Mouse (Mus musculus): ENCODE results near the gene Gpr87. TPM values are rescaled to one million over a fixed set of nuclear protein-coding genes. Genes with fewer than 3 reads are reported as not detected.

The Gpr87 gene
- not detected in 2 replicates for polyA plus RNA-seq (2012)

- Histone ChIP-seq H3K4me1 (ENCODE audit: control insufficient read depth) (no peaks in the 10 kb centered on the region), H3K9me3 (ENCODE audit: control insufficient read depth, low read length) (no peaks in the 10 kb centered on the region), H3K27me3 (ENCODE audit: control insufficient read depth) (no peaks in the 10 kb centered on the region), H3K36me3 (ENCODE audit: control insufficient read depth) (no peaks in the 10 kb centered on the region), H3K4me3 (replicated peaks) (no peak within 1 kb of the TSS)
- TF ChIP-seq GATA1 (IDR thresholded peaks at IDR 0.05; ENCODE audit: low read length): no peak
- TF ChIP-seq TAL1 (IDR thresholded peaks at IDR 0.05; ENCODE audit: low read length): no peak
Observed at GRCm38 (mm10) chr3:59194938-59195337, at the start of gene Gpr87. Gene Gpr87 (minus strand): TSS chr3:59195104.

GRCm38 (mm10) chr3:59243384-59243783, 48.5 kb upstream of the Gpr87 start:
- Histone ChIP-seq H3K27me3 (ENCODE audit: control insufficient read depth) (no peaks in the 10 kb centered on the region), H3K9me3 (ENCODE audit: control insufficient read depth, low read length) (no peaks in the 10 kb centered on the region), H3K4me3 (replicated peaks) (no peak overlapping the region), H3K4me1 (ENCODE audit: control insufficient read depth) (no peaks in the 10 kb centered on the region), H3K36me3 (ENCODE audit: control insufficient read depth) (no peaks in the 10 kb centered on the region)
- no peak for TF ChIP-seq TAL1 (IDR thresholded peaks at IDR 0.05; ENCODE audit: low read length)
- no peak for TF ChIP-seq GATA1 (IDR thresholded peaks at IDR 0.05; ENCODE audit: low read length)

GRCm38 (mm10) chr3:59234878-59235277, 40.0 kb upstream of the Gpr87 start:
- Histone ChIP-seq H3K4me1 (ENCODE audit: control insufficient read depth) (no peaks in the 10 kb centered on the region), H3K4me3 (replicated peaks) (no peak overlapping the region), H3K9me3 (ENCODE audit: control insufficient read depth, low read length) (no peaks in the 10 kb centered on the region), H3K27me3 (ENCODE audit: control insufficient read depth) (no peaks in the 10 kb centered on the region), H3K36me3 (ENCODE audit: control insufficient read depth) (no peaks in the 10 kb centered on the region)
- TF ChIP-seq TAL1 (IDR thresholded peaks at IDR 0.05; ENCODE audit: low read length) (no peak), GATA1 (IDR thresholded peaks at IDR 0.05; ENCODE audit: low read length) (no peak)

GRCm38 (mm10) chr3:59230912-59231311, 36.0 kb upstream of the Gpr87 start:
- Histone ChIP-seq H3K36me3 (ENCODE audit: control insufficient read depth) (no peaks in the 10 kb centered on the region), H3K27me3 (ENCODE audit: control insufficient read depth) (no peaks in the 10 kb centered on the region), H3K9me3 (ENCODE audit: control insufficient read depth, low read length) (no peaks in the 10 kb centered on the region), H3K4me3 (replicated peaks) (no peak overlapping the region), H3K4me1 (ENCODE audit: control insufficient read depth) (no peaks in the 10 kb centered on the region)
- TF ChIP-seq GATA1 (IDR thresholded peaks at IDR 0.05; ENCODE audit: low read length) (no peak), TAL1 (IDR thresholded peaks at IDR 0.05; ENCODE audit: low read length) (no peak)

- H3K9me3 ChIP-seq (ENCODE audit: control insufficient read depth, low read length): no peaks in the 10 kb centered on the region
- TF ChIP-seq GATA1 (IDR thresholded peaks at IDR 0.05; ENCODE audit: low read length) (no peak), TAL1 (IDR thresholded peaks at IDR 0.05; ENCODE audit: low read length) (no peak)
- H3K4me3 ChIP-seq (replicated peaks): no peak overlapping the region
- H3K4me1 ChIP-seq (ENCODE audit: control insufficient read depth): no peaks in the 10 kb centered on the region
- no peaks in the 10 kb centered on the region for H3K36me3 ChIP-seq (ENCODE audit: control insufficient read depth)
- H3K27me3 ChIP-seq (ENCODE audit: control insufficient read depth): no peaks in the 10 kb centered on the region
Observed at GRCm38 (mm10) chr3:59228730-59229551, 34.0 kb upstream of the Gpr87 start.

GRCm38 (mm10) chr3:59227696-59228095, 32.8 kb upstream of the Gpr87 start:
- Histone ChIP-seq H3K4me1 (ENCODE audit: control insufficient read depth) (no peaks in the 10 kb centered on the region), H3K36me3 (ENCODE audit: control insufficient read depth) (no peaks in the 10 kb centered on the region)

GRCm38 (mm10) chr3:59225411-59225810, 30.5 kb upstream of the Gpr87 start:
- H3K27me3 ChIP-seq (ENCODE audit: control insufficient read depth): no peaks in the 10 kb centered on the region
- H3K36me3 ChIP-seq (ENCODE audit: control insufficient read depth): no peaks in the 10 kb centered on the region
- H3K4me3 ChIP-seq (replicated peaks): no peak overlapping the region
- TF ChIP-seq GATA1 (IDR thresholded peaks at IDR 0.05; ENCODE audit: low read length) (no peak), TAL1 (IDR thresholded peaks at IDR 0.05; ENCODE audit: low read length) (no peak)
- H3K9me3 ChIP-seq (ENCODE audit: control insufficient read depth, low read length): no peaks in the 10 kb centered on the region
- no peaks in the 10 kb centered on the region for H3K4me1 ChIP-seq (ENCODE audit: control insufficient read depth)

More at GRCm38 (mm10) chr3:59227696-59228095, 32.8 kb upstream of the Gpr87 start:
- TF ChIP-seq GATA1 (IDR thresholded peaks at IDR 0.05; ENCODE audit: low read length) (no peak), TAL1 (IDR thresholded peaks at IDR 0.05; ENCODE audit: low read length) (no peak)
- H3K9me3 ChIP-seq (ENCODE audit: control insufficient read depth, low read length): no peaks in the 10 kb centered on the region
- no peaks in the 10 kb centered on the region for H3K27me3 ChIP-seq (ENCODE audit: control insufficient read depth)
- no peak overlapping the region for H3K4me3 ChIP-seq (replicated peaks)

- no peaks in the 10 kb centered on the region for H3K9me3 ChIP-seq (ENCODE audit: control insufficient read depth, low read length)
- H3K27me3 ChIP-seq (ENCODE audit: control insufficient read depth): no peaks in the 10 kb centered on the region
- no peaks in the 10 kb centered on the region for H3K4me1 ChIP-seq (ENCODE audit: control insufficient read depth)
- no peak overlapping the region for H3K4me3 ChIP-seq (replicated peaks)
- H3K36me3 ChIP-seq (ENCODE audit: control insufficient read depth): no peaks in the 10 kb centered on the region
- TF ChIP-seq TAL1 (IDR thresholded peaks at IDR 0.05; ENCODE audit: low read length): no peak
- TF ChIP-seq GATA1 (IDR thresholded peaks at IDR 0.05; ENCODE audit: low read length): no peak
Observed at GRCm38 (mm10) chr3:59222303-59222702, 27.4 kb upstream of the Gpr87 start.

GRCm38 (mm10) chr3:59219326-59219725, 24.4 kb upstream of the Gpr87 start:
- H3K9me3 ChIP-seq (ENCODE audit: control insufficient read depth, low read length): no peaks in the 10 kb centered on the region
- H3K27me3 ChIP-seq (ENCODE audit: control insufficient read depth): no peaks in the 10 kb centered on the region
- H3K4me3 ChIP-seq (replicated peaks): no peak overlapping the region
- H3K4me1 ChIP-seq (ENCODE audit: control insufficient read depth): no peaks in the 10 kb centered on the region
- TF ChIP-seq TAL1 (IDR thresholded peaks at IDR 0.05; ENCODE audit: low read length): no peak
- TF ChIP-seq GATA1 (IDR thresholded peaks at IDR 0.05; ENCODE audit: low read length): no peak
- H3K36me3 ChIP-seq (ENCODE audit: control insufficient read depth): no peaks in the 10 kb centered on the region

All from erythroblast, embryonic 14.5 days (primary cell).